Mouse (Mus musculus) frontal cortex, adult 2 months (tissue): ENCODE results near the gene Usp7. TPM values are rescaled to one million over a fixed set of nuclear protein-coding genes. Genes with fewer than 3 reads are reported as not detected.
A peak's percentile ranks its signal among the peaks of the same experiment; 100 is the strongest.
"Not testable (repeated sequence)": the region's sequence is repeated elsewhere in the genome, so short reads cannot be mapped to it uniquely, and the experiment has no call there.

Experiments
- DNase-seq, 2 experiments: peaks; one replicate each; pipeline ENCODE4 v3.0.0; 2022; ENCODE audit warnings: low spot score in 1 of 2; ENCODE audit errors: extremely low spot score in 1 of 2
- polyA plus RNA-seq: library from polyadenylated mRNA; depleted of rRNA; stranded (reverse); fragments of >200 nt; gene quantifications from 2 replicates; pipeline ENCODE4 v1.2.3, GENCODE M21; 2012

Gene Usp7
- polyA plus RNA-seq, 1 experiment: 118 TPM

DNA sequence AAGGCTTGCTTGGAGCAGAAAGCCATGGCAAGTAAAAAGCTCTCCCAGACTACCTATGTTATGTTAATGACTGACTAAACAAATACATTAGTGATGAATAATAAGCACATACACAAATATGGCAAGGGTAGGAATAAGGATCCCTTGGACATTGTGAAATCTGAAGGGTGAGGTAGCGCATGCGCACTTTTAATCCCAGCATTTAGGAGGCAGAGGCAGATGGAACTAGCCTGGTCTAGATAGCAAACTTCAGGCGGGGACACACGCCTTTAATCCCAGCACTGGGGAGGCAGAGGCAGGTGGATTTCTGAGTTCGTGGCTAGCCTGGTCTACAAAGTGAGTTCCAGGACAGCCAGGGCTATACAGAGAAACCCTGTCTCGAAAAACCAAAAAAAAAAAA lies 34.5 kb downstream of the Usp7 start:
- DNase-seq: not testable (repeated sequence)

DNA sequence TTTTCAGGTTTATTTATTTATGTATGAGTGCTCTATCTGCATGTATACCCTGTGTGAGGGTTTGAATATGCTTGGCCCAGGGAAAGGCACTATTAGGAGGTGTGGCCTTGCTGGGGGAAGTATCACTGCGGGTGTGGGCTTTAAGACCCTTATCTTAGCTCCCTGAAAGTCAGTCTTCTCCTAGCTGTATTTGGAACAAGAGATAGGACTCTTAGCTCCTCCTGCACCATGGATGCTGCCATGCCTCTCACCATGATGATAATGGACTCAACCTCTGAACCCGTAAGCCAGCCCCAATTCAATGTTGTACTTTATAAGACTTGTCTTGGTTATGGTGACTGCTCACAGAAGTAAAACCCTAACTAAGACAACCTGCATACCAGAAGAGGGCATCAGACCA lies 39.8 kb downstream of the Usp7 start:
- no peak for DNase-seq

DNA sequence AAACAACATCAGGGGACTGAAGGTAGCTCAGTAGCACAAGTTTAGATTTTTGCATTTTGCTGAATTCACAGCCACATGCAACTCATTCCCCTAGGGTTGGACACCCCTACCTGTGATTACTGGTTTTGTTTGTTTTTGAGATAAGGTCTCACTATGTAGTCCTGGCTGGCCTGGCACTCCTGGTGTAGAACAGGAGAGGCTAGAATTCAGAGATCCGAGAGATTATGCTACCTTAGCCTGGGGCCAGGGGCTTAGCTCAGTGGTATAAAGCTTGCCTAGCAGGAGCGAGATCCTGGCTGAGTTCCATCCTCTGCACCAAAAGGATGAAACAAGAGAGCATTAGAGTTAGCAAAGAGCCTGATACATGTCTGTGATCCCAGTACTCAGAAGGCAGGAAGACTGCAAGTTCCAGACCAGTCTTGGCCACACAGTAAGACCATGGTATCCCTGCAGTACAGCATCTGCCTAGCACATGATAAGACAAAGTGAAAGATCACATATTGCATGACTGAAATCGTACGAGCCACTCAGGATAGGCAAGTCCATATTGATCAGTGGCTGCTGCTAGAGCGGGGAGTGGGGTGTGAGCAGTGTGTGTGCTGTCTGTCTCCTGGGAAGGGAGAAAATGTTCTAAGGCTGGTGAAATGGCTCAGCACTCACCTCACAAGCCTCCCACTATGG lies 40.4 kb downstream of the Usp7 start:
- DNase-seq: no peak

DNA sequence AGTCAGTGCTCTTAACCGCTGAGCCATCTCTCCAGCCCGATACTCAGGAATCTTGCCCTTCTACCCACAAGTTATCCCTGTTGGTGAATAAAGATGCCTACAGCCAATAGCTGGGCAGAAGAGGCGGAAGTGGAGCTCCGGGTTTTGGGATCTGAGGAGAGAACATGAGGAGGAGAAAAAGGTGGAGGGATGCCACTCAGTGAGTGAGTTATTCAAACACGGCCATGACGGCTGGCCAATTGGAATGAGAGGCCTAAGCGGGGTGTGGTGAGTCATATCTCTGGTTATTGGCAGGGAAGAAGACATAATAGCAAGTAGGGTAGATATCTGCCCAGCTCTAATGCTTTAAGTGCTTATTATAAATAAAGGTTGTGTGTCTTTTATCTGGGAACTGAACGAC lies 43.2 kb downstream of the Usp7 start:
- no peak for DNase-seq

DNA sequence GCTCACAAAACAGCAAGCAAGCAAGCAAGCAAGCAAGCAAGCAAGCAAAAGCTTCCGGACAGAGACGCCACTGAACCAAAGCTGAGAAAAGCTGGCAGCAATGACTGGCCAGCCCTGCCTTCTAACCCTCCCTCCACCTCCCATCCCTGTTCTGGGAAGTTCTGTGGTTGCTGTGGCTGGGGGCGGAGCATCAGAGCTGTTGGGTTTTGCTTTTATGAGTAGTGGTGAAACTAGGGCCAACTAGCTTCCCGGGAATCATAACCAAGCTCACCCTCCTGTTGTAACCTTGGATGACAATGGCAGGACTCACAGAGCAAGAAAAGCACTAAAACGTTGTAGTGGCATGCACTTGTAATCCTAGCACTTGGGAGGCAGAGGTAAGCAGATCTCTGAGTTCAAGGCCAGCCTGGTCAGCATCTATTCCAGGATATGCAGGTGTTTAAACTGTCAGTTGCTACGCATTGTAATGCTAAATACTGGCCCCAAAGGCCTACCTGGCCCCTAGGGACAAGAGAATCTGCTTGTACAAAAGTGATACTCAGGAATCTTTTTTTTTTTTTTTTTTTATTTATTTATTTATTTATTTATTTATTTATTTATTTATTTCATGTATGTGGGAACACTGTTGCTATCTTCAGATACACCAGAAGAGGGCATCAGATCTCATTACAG lies 43.8 kb downstream of the Usp7 start:
- no peak for DNase-seq

DNA sequence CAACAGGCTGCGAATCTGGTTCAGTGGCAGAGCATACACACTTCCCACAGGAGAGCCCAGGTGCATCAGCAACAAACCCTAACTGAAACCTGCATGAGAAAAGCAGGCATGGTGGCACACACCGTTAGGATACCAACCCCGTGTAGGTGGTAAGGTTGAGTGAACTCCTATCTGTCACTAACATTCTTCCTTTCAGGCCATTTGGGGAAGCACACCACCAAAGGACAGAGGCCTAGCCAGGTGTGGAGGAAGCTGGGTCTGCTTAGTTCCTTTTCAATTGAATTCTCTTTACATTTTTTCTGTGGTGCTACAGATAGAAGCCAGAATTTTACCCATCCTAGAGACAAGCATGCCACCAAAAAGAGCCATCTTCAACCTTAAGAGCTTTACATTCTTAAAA lies 44.3 kb downstream of the Usp7 start:
- no peak for DNase-seq

DNA sequence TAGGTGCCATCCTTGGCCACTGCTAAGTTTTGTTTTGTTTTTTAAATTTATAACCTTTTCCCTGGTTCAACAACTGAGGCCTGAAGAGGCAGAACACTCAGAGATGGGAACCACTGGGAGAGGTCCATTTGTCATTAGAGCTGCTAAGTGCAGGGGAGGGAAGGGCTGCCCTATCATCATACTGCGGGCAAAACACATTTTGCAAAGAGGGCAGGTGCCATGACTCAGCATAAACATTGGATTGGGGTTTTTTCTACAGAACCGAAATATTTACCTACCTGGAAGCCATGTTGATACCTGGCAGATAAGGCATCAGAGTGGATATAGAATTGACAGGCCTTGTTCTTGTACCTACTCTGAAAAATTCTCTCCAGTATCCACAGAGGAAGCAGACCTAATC lies 45.6 kb downstream of the Usp7 start:
- no peak for DNase-seq

DNA sequence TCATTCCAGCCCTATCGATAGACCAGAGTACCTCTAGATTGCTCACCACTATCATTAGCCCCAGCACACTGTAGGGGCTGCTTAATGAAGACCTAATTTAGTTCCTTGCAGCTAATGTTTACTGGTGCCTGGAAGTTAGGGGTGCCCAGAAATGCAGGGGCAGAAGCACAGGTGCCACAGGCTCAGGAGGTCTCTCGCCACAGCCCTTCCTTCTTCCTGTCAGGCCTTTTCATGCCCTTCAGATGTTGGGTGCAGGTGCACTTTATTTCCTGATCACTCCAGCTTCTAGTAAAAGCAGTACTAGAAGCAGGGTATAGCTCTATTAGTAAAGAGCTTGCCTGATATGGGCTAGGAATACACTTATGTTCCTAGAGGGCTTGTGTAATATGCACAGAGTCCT lies 46.4 kb downstream of the Usp7 start:
- DNase-seq: no peak

DNA sequence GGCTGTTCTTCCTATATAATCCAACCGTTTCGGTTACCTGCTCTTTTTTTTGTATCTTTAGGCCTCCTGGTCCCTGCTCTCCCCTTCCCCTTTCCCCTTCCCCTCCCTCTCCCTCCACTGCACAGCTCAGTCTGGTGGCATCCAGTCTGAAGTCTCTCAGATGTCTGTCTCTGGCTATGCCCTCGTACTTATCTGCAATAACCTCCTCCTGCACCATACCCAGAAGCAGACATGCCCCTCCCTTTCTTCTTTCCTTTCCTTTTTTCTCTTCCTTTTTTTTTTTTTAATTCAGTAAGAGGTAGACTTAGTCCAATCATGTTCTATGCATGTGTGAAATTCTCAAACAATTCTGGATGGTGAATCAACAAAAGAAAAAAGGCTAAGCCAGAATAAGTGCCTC lies 48.1 kb downstream of the Usp7 start:
- DNase-seq: no peak

DNA sequence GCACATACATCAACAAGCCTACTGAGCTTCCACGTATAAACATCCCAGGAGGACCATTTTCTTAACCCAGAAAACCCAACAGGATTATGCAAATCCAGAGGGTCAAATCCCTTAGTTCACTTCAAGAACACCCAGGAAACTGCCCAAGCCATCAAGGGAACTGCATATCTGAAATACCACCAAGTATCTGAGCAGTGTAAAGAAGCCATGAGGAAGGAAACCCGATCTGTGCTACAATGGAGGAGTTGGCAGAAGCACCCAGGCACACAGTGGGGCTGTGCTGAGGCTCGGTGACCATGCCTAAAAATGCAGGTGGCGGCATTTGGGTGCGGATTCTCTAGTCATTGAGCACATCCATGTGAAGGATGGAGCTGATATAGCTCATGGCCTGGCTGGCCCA lies 50.4 kb downstream of the Usp7 start:
- DNase-seq: no peak

DNA sequence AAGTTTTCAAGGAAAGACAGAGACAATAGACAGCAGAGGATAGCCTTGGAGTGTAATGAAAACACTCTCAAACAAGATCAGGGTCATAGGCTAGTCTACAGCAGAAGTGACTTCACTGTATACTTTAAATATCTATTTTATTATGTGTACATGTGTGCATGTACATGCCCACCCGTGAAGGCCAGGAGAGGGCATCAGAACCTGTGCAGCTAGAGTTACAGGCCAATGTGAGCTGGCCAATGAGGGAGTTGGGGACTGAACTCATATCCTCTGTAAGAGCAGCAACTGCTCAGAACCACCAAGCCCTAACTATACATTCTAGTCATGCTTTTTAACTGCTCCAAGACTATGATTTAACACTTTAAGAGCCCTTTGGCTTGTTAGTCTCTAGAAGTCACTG lies 51.0 kb downstream of the Usp7 start:
- no peak for DNase-seq

DNA sequence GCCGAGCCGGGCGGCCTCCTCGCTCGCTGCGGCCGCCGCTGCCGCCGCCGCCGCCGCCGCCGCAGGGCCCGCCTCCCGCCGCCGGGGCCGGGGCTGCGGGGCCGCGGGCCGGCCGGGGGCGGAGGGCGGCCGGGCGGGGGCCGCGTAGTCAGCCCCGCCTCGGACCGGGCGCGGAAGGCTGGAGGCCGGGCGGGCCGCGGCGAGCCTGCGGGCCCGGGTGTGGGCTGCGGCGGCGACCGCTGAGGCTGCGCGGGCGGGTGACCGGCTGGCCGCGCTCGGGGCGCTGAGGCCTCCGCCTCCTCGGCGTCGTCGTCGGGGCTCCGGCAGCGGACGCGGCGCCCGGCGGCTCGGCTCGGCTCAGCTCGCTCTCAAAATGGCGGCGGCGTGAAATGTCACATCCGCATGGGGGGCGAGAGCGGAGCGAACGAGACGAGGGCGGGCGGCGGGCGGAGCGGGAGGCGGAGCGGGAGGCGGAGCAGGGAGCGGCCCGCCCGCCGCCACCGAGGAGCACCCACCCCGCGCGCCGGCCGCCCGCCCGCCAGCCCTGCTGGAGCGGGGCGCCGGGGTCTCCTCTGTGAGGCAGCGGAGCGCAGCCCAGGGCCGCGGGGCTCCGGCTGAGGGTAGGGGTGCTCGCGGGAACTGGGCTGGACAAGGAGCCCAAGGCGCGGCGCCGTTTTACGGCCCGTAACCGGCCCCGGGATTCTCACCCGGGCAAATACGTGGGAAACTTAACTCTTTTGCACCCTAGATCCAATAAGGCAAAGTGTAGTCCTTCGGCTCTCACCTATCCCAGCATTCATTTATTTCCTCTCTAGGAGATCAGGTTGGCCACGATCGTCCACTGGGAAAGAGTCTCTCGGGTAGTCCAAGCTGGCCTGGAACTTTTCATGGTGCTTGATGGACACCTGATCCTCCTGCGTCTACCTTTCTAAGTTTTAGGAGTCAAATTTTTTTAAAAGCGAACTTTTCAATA lies 53.3 kb downstream of the Usp7 start:
- peak; percentile 54 to 92 for DNase-seq

DNA sequence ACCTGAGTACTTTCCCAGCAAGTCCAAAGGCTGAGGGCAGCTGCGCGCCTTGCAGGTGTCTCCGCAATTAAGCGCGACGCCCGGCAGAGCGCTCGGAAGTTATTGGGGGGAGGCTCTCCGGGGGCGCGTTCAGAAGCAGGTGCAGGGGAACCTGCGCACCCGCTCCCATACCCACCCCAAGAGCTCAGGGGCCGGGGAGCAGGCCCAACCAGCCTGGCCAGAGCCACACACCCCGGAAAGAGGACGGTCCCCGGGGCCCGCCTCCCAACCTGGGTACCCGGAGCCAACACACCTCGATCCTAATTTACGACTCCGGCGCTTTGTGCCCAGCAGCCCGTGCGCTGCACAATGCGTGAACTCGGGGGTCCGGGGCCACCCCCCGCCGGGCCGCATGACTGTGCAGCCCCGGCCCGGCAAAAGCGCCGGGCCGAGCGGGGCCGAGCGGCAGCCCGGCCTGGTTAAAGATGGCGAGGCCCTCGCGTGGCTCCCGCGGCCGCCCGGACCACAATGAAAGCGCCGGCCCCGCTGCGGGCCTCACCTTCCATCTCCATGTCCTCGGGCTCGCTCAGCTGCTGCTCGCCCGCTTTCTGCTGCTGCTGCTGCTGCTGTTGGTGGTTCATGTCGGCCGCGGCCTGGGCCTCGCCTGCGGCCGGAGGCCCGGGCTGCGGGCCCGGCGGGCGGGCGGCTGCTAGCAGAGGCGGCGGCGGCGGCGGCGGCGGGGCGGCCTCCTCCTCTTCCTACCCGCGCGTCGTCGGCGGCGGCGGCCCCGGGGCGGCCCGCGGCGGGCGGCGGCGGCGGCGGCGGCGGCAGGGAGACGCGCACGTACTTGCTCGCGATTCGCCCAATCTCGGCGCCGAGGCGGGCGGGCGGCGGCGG lies 54.2 kb downstream of the Usp7 start:
- DNase-seq: no peak

DNA sequence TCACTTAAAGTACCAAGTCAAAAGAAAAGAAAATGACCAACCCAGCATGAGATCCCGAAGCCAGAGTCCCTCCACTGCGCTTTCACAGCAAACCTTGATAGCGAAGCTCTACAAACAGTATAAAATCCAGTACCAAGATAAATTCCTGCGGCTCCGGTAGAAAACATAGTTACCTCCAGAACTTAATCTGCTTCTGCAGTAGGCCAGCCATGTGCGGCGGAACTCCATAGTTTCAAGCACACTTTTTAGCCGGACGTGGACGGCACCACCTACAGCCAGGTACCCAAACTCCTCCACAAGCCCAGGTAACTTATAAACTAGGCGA lies 54.8 kb downstream of the Usp7 start:
- DNase-seq: no peak

DNA sequence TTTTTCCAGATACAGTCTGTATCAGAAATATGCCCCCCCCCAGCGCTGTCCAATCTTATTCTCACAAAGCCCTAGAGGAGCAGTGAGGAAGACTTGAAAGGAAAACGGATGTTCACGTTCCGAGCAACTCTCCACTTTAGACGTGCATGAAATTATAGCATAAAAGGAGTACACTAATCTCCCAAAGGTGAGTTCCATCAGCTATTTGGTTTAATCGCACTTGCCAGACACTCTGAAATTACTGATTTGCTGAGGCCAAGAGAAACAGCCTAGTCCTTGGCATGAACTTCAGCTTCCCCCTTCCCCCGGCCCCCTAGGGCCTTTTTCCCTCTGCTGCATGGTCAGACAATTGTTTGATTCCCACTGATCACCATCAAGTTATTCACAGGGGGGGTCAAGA lies 55.4 kb downstream of the Usp7 start:
- no peak for DNase-seq

DNA sequence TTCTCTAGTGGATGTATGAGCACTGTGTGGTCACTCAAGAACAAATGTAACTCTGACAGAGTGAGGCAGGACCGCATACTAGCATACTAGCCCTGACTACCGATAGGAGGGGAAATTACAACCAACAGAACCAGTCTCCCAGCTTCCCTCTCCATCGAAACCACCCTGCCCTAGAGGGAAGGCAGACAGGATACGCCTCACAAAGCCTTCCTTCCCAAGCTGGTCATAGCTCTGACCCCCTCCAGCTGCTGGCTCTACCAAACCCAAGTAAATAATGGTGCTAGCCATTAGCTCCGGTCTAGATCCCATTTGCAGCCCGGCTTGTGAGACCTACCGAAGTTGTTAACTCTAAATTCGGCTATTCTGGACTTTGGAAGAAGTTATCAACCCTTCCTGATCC lies 56.1 kb downstream of the Usp7 start:
- DNase-seq: no peak

DNA sequence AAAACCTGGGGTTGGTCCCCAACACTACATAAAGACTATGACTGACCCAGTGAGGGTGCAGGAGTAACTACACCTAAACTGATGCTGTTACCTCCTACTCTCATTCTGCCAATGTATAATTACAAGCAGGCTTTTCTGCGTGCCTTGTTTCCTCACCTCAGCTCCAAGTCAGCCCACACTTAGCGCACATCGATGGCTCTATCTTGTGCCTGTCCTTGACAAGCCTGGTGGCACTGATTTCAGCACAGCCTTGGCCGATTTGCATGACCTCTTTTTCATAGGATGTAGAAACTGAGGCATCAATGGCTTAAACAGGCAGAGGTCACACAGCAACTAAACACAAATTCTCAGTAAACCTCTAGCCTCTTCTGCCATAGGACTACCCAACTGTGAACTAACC lies 57.4 kb downstream of the Usp7 start:
- DNase-seq: no peak

DNA sequence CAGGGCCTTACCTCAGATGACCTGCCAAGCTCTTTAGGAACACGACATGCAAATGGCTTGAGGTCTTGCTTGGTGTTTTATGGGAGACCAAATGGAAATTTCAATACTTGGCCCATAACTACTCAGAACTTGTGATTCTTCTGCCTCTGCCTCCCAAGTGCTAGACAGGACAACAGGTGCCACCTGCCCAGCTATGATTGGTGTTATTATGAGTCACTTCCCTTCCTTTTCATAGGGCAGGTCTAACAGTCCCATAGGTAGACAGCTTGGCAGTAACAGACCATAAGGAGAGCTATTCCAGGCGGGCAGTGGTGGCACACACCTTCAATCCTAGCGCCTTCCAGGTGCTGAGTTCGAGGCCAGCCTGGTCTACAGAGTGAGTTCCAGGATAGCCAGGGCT lies 58.5 kb downstream of the Usp7 start:
- no peak for DNase-seq

DNA sequence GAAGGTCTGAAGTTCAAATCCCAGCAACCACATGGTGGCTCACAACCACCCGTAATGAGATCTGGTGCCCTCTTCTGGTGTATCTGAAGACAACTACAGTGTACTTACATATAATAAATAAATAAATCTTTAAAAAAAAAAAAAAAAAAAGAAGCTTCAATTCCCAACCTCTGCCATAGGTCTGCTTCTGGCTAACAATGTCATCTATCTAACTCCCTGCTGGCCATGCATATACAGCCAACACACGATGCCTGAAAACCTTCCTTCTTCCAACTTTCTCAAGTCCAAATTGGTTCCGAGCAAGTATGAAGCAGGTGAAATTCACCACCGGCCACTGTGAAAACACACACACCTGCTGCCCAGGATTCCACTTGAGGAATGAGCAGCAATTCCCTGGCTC lies 59.7 kb downstream of the Usp7 start:
- not testable (repeated sequence) for DNase-seq

DNA sequence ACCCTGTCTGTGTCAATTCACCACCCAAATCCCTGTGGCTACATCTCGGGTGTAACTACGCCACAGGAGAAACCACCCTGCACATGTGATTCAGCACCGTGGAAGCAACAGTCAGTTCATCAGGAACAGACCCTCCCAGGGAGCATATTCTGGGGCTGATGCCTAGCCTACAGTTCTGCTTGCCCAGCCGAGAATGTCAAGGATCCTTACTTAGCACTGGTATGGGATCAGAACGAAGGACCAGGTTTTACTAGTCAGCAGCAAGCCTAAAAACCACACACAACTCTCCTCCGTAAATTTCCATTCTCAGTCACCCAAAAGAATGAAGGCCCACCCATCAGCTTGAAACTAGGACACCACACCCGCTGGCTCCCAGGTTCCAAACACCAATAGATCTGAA lies 60.5 kb downstream of the Usp7 start:
- no peak for DNase-seq
